Mouse (Mus musculus): ENCODE measurements around the gene Sept11.

DNA sequence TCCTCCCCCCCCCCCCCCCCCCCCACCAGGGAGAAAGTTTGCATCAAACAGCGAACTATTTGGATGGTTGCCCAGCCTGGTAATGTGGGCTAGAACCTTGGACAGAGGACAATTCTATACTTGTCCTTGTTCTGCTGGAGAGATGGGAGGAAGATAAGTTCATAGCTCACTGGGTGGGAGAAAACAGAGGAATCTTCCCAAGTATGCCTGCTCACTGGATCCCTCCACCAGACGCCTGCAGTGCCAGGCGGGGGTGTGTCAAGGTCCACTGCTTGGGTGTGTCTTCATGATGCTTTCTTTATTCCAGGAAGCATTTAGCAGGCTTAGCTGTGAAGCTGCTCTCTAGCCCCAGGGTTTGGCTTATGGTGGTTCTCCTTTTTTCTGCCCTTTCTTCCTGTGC is 34.5 kb downstream of the Sept11 start:
- no peak for TF ChIP-seq CTCF (IDR thresholded peaks at IDR 0.05; ENCODE audit: borderline replicate concordance, insufficient read depth, low read length)
- TF ChIP-seq POLR2A (IDR thresholded peaks at IDR 0.05; ENCODE audit: low read depth, low read length), result no peak

Measured in embryonic fibroblast, embryonic 13.5 days (primary cell).